Mouse (Mus musculus) CD4-positive naive resting alpha-beta T cell, adult 57 days (primary cell): ENCODE results near the gene Wdr83os. TPM values are rescaled to one million over a fixed set of nuclear protein-coding genes. Genes with fewer than 3 reads are reported as not detected.

ENCODE experiments used
- total RNA-seq: library from RNA; stranded (reverse); gene quantifications from one replicate; pipeline ENCODE4 v1.2.4, GENCODE M21; 2023

Gene Wdr83os
- total RNA-seq, result 63.3 TPM

DNA sequence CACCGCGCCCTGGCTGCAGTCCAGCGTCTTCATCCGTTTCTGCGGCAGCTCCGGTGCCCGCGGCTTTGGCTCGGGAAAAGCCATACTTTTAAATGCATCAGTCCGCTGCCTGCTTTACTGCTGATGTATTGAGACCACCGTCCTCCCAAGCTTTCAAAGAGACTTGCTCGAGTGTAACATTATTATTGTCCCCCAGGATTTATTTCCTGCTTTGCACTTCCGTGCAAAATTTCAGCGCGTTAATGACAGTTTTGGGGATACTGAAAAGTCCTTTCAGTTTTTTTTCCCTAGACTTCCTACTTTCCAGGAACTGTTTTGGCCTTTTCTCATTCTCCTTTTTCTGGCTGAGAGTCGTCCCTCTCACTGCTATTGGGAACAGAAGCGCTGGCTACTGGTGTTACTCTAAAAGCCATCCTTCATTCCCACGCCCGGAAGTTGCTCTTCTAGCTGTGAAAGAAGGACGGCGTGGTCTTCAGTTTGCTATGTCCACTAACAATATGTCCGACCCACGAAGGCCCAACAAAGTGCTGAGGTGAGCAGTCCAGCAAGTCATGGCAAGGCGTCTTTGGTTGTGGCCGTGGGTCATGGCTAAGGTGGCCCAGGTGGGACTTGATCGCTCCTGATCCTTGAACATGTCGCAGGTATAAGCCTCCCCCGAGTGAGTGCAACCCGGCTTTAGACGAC lies at the start of gene Wdr83os:
Gene Wdr83os, plus strand, starts transcription at position 209 of the 684 bp plus-strand sequence.

DNA sequence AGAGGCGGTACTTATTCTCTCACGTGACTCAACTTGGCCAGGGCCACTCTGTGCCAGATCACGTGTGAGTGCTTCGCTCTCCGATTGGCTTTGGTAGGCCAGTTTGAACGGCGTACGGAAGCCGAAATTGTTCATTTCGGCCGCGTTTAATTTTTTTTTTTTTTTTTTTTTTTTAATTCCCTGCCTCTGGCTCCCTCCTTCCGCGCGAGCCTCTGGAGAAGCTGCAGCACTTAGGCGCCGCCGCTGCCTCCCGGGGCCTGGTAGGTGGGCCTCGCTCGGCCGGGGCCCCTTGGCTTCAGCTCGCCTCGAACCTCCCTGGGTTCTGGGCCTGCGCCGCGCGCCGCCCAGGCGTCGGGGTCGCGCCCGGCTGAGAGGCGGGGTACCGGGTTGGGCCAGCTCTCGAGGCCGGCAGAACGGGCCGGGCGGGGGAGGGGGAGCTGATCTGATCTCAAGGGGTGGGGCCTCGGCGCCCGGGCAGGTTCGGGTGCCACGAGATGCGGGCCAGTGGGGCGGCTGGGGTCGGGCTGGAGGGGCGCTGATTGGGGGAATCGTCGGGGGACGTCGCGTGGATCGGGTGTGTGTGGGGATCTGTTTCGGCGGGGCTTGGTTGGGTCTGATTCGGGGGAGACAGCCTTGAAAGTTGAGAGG lies 43.7 kb upstream of the Wdr83os start, which contains the start of gene Tnpo2:
Gene Tnpo2, plus strand, starts transcription at position 198 of the 648 bp plus-strand sequence.

DNA sequence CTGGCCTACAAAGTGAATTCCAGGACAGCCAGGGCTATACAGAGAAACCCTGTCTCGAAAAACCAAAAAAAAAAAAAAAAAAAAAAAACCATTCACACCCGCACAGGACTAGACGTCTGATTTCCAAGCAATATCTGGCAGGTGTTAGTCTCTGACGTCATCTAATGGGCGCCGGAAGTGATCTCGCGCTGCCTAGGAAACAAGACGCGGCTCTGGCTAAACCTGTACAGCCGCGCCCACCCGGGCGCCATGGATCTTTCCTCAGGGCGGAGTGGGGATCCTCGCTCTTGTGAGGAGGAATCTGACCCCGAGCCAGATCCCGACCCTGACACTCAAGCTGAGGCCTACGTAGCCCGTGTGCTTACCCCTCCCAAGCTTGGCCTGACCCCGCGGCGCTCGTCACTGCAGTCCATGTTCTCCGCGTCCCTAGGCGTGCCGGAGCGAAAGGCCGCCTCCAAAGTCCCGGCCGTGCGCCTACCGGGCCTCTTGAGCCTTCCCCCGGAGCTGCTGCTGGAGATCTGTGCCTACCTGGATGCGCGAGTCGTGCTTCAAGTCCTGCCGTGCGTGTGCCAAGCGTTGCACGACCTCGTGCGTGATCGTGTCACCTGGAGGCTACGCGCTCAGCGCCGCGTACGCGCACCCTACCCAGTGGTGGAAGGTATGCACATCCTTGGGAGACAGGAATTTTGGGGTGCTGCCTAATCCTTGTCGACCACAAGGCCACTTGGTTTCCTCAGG lies 20.5 kb upstream of the Wdr83os start, which contains the start of gene Fbxw9:
Gene Fbxw9, plus strand, starts transcription at position 177 of the 738 bp plus-strand sequence.

DNA sequence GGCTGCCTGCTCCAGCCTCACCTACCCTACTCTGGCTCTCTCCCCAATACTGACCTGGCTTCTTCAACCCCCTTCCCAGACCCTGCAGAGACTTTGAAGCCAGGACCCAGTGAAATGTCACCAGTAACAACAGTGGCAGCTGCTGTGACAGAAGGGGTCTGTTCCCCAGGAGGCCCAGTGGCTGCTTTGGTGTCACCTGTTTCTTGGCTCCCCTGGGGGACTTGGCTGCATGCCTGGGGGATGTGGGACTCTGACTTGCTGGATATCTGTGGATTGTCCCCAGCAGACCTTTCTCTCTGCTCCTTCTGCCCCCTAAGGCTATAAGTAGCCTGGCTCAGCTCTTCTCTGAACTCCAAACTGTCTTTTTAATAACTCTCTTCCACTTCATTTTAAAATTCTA lies 12.6 kb upstream of the Wdr83os start, which contains the start of gene Gm5741:
Gene Gm5741, minus strand, starts transcription at position 1 of the 400 bp plus-strand sequence.

DNA sequence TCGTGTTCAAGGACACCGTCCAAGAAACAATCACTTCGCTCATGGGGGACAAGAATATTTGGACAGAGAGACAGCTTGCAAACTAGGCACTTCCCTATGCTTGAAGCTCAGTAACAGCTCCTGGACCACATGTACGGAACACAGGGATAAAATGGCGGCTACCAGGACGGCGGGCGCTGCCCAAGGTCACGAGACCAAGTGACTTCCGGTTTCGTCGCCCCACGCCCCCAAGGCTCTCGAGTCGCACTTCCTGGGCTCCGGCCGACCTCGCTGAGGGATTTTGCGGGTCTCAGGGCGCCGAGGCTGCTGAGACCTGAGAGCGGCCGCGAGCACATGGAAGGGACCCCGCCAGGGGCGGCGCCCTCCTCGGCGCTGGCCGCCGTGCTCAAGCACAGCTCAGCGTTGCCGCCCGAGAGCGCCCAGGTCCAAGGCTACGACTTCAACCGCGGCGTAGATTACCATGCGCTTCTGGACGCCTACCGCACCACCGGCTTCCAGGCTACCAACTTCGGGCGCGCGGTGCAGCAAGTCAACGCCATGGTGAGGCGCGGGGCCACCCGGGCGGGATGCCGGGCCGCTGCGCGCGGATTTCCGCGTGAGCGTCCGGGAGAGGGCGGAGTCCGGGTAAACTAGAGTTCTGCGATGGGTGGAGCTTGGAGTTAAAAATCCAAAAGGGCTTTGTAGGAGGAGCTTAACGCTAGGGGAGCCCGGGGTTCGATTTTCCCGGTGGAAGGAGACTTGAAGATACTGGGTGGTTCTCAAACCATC lies 8.8 kb upstream of the Wdr83os start, which contains the start of gene Dhps:
Gene Dhps, plus strand, starts transcription at position 244 of the 768 bp plus-strand sequence.

DNA sequence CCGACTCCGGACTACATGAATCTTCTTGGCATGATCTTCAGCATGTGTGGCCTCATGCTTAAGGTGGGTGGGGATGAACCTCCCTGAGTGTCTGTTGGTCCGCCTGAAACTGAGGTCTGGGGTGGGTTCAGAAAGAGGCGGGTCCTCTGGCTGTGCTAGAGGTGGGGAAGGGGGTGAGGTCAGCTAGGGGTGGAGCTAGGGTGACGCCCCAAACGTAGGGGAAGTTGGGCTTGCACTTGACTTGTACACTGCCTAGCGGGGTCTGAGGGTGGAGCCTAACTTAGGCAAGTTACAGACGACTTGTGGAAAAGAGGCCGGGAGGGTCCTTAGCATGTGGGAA lies 646 bp downstream of the Wdr83os start, which contains the start of gene Wdr83:
Gene Wdr83, minus strand, starts transcription at position 91 of the 340 bp plus-strand sequence.

DNA sequence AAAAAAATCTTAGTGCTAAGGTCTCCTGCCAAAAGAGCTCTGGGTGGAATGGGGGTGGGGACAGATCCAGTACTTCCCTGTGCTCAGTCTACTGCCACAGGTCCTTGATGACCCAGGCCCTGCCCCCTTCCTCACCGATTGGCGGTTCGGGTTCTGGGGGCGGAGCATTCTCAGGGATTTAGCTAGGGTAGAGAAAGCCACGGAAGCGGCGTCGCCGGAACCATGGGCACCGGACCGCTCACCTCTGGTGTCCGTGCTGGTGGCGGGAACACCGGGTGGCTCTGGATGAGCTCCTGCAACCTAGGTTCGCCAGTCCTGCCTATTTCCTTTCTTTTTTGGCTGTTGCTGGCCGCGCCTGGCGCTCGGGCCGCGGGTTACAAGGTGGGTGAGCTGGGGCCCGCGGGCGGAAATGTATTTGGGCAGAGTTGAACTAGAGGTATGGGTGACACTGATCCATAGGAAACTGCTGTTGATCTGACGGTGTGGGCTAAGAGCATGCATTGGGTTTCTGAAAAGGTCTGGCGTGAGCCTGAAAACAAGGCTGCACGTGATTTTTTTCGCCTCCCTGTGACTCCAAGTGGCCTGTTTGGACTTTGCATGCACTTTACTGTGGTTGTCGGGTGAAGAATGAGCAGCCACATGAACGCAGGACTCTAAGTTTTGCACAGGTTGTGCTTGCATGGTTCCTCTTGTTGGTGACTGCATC lies 2.7 kb downstream of the Wdr83os start, which contains the start of gene Man2b1:
Gene Man2b1, plus strand, starts transcription at position 163 of the 706 bp plus-strand sequence.

DNA sequence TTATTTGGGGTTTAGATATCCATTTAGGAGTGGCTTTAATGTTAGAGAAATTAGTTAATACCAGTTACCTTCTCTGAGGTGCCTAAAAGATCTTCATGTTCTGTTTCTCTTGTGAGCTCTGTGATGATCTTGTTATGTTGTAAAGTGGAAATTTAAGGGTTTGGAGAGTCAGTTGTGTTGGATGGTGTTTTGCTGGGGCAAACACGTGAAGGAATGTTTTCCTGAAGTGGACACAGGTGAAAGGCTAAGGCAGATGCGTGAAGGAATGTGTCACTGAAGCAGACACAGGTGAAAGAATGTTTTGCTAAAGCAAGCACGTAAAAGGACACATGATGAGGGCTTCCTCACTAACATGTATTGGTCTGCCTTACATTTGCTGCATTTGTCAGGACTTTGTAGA lies 42.5 kb downstream of the Wdr83os start, which contains the start of gene Zfp791:
Gene Zfp791, minus strand, starts transcription at position 101 of the 400 bp plus-strand sequence.

Other genes with a start within 250 kb of the Wdr83os start
- 16.4 TPM for gene Gadd45gip1, start 249.2 kb upstream of the Wdr83os start, total RNA-seq
- gene Rad23a, start 240.1 kb upstream of the Wdr83os start, total RNA-seq, result 61.8 TPM
- 437 TPM for gene Calr, start 233.8 kb upstream of the Wdr83os start, total RNA-seq
- gene Farsa, start 223.8 kb upstream of the Wdr83os start, total RNA-seq, result 69.8 TPM
- 5.5 TPM for gene Syce2, start 208.6 kb upstream of the Wdr83os start, total RNA-seq
- gene Gcdh, start 186.8 kb upstream of the Wdr83os start, total RNA-seq, result 23.6 TPM
- not detected for gene Klf1, start 178.8 kb upstream of the Wdr83os start, total RNA-seq
- 13.4 TPM for gene Dnase2a, start 172.2 kb upstream of the Wdr83os start, total RNA-seq
- 0.41 TPM for gene Mast1, start 143.4 kb upstream of the Wdr83os start, total RNA-seq
- gene Rtbdn, start 133.7 kb upstream of the Wdr83os start, total RNA-seq, result not detected
- gene Gm49661, start 111.3 kb upstream of the Wdr83os start, total RNA-seq, result not detected
- 60.2 TPM for gene Prdx2, start 111.2 kb upstream of the Wdr83os start, total RNA-seq
- 43.4 TPM for gene Rnaseh2a, start 111.0 kb upstream of the Wdr83os start, total RNA-seq
- gene Junb, start 102.0 kb upstream of the Wdr83os start, total RNA-seq, result 1,875 TPM
- gene Hook2, start 90.1 kb upstream of the Wdr83os start, total RNA-seq, result 3.1 TPM
- not detected for gene Best2, start 66.2 kb upstream of the Wdr83os start, total RNA-seq
- gene Asna1, start 55.5 kb upstream of the Wdr83os start, total RNA-seq, result 56.3 TPM
- 195 TPM for gene Trir, start 53.9 kb upstream of the Wdr83os start, total RNA-seq
- gene Tnpo2, start 43.8 kb upstream of the Wdr83os start, total RNA-seq, result 70.3 TPM
- gene Fbxw9, start 20.7 kb upstream of the Wdr83os start, total RNA-seq, result 6.9 TPM
- gene Gm5741, start 12.8 kb upstream of the Wdr83os start, total RNA-seq, result not detected
- 92.1 TPM for gene Dhps, start 9.0 kb upstream of the Wdr83os start, total RNA-seq
- 15.2 TPM for gene Wdr83, start 566 bp downstream of the Wdr83os start, total RNA-seq
- gene Man2b1, start 2.5 kb downstream of the Wdr83os start, total RNA-seq, result 114 TPM
- 0.35 TPM for gene Zfp791, start 42.4 kb downstream of the Wdr83os start, total RNA-seq
- gene Cks1brt, start 71.2 kb downstream of the Wdr83os start, total RNA-seq, result not detected
- not detected for gene Olfr371, start 145.2 kb downstream of the Wdr83os start, total RNA-seq
- gene Orc6, start 218.9 kb downstream of the Wdr83os start, total RNA-seq, result 39.8 TPM
- gene Vps35, start 219.1 kb downstream of the Wdr83os start, total RNA-seq, result 57.4 TPM